Mouse (Mus musculus): ENCODE measurements around the gene Eif4enif1. TPM values are rescaled to one million over a fixed set of nuclear protein-coding genes. Genes with fewer than 3 reads are reported as not detected.
A peak's percentile ranks its signal among the peaks of the same experiment; 100 is the strongest.

Eif4enif1 gene
- total and polyA plus RNA-seq, 3 experiments, result 54.5 to 127 (median 60.8) TPM

- no peak overlapping the region for H3K9ac ChIP-seq (ENCODE audit: insufficient read depth, low read depth)
- H3K9me3 ChIP-seq (replicated peaks; ENCODE audit: low read length), result peaks cover 20% of the 10 kb centered on the region
- TF ChIP-seq USF2 (conservative IDR thresholded peaks at IDR 0.05; ENCODE audit: low read depth, low read length) (no peak), BHLHE40 (IDR thresholded peaks at IDR 0.05; ENCODE audit: low read depth, low read length) (peak; percentile 82), JUN (IDR thresholded peaks at IDR 0.05; ENCODE audit: insufficient read depth, low read depth, low read length) (no peak), MYC (IDR thresholded peaks at IDR 0.05; ENCODE audit: low read depth, low read length) (peak; percentile 59; the same call in 1 of the 2 replicates), PAX5 (IDR thresholded peaks at IDR 0.05; ENCODE audit: low read length) (no peak), CHD1 (IDR thresholded peaks at IDR 0.05; ENCODE audit: low read depth, low read length) (no peak), MAX (IDR thresholded peaks at IDR 0.05; ENCODE audit: low read length) (peak; percentile 30; the same call in 1 of the 2 replicates), TBP (conservative IDR thresholded peaks at IDR 0.05; ENCODE audit: low read depth, low read length) (no peak)
- peaks cover 5 to 22% of the 10 kb centered on the region in 2 experiments for H3K4me1 ChIP-seq (ENCODE audit: control insufficient read depth in 1 of 2, insufficient read depth in 2 of 2)
- no peak overlapping the region for H3K4me3 ChIP-seq (replicated peaks in 1 of 3; ENCODE audit: low read depth in 2 of 3, low read length in 2 of 3, poor library complexity in 1 of 3)
- peaks cover 8% of the 10 kb centered on the region for H3K79me2 ChIP-seq (replicated peaks; ENCODE audit: control insufficient read depth, extremely low read depth, insufficient read depth, poor library complexity, severe bottlenecking)
- no peaks in the 10 kb centered on the region for H3K36me3 ChIP-seq (replicated peaks in 1 of 2; ENCODE audit: control insufficient read depth in 1 of 2, insufficient read depth in 1 of 2, low read length in 1 of 2)
- no peaks in the 10 kb centered on the region for H3K27me3 ChIP-seq (replicated peaks)
- peak; percentile 32 for DNase-seq (ENCODE audit: extremely low read depth)
- H3K4me2 ChIP-seq (ENCODE audit: insufficient read depth, low read depth, poor library complexity, severe bottlenecking), result no peak overlapping the region
- in situ Hi-C loops (cut with MboI; ENCODE audit: low pct_ligation_motif_present, low pct_unique_long_range_greater_than_20kb, low sequenced_read_pairs), result no loop called here
- dilution Hi-C loops (cut with MboI; ENCODE audit: extremely low pct_ligation_motif_present, extremely low pct_unique_long_range_greater_than_20kb, low sequenced_read_pairs), result no loop called here
- H3K27ac ChIP-seq (ENCODE audit: insufficient read depth, low read depth), result no peak overlapping the region
Measured at GRCm38 (mm10) chr11:3285940-3286339, 83.7 kb downstream of the Eif4enif1 start.

DNA sequence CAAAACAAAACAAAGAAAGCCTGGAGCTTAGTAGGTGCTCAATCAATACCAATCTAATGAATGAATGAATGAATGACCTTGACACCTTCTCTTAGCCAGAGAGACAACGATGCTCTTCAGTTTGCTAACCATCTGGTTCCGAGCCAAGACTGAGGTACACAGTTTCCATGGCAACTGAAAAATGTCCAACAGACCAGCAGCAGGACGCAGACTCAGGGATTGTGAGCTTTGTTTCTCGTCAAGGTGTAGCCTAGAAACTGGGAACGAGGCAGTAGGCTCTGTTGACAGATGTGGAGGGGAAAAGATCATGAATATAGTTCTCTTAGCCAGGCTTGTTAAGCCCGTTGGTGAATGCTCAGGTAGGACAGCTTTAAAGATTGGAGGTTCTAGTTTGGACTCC is 84.9 kb downstream of the Eif4enif1 start:
- no peak overlapping the region for H3K27ac ChIP-seq (ENCODE audit: insufficient read depth, low read depth)
- TF ChIP-seq USF2 (conservative IDR thresholded peaks at IDR 0.05; ENCODE audit: low read depth, low read length), result no peak
- TF ChIP-seq POLR2AphosphoS2 (IDR thresholded peaks at IDR 0.05; ENCODE audit: low read depth, low read length), result no peak
- TF ChIP-seq HCFC1 (IDR thresholded peaks at IDR 0.05; ENCODE audit: low read depth, low read length), result no peak
- no peak for TF ChIP-seq CHD1 (IDR thresholded peaks at IDR 0.05; ENCODE audit: low read depth, low read length)
- no peak for TF ChIP-seq SIN3A (IDR thresholded peaks at IDR 0.05; ENCODE audit: low read length)
- TF ChIP-seq GABPA (IDR thresholded peaks at IDR 0.05; ENCODE audit: insufficient replicate concordance, low read depth, low read length), result no peak
- TF ChIP-seq POLR2A (IDR thresholded peaks at IDR 0.05; ENCODE audit: low read depth, low read length), result no peak
- no peak for TF ChIP-seq ZNF384 (IDR thresholded peaks at IDR 0.05; ENCODE audit: low read depth, low read length)
- no peak for TF ChIP-seq ZKSCAN1 (IDR thresholded peaks at IDR 0.05; ENCODE audit: borderline replicate concordance, low read depth, low read length)
- no peak for TF ChIP-seq MAX (IDR thresholded peaks at IDR 0.05; ENCODE audit: low read length)
- TF ChIP-seq USF1 (IDR thresholded peaks at IDR 0.05; ENCODE audit: low read depth, low read length), result no peak
- no peak for TF ChIP-seq UBTF (IDR thresholded peaks at IDR 0.05; ENCODE audit: low read depth, low read length)
- TF ChIP-seq EP300 (IDR thresholded peaks at IDR 0.05; ENCODE audit: low read length), result no peak
- TF ChIP-seq ZMIZ1 (IDR thresholded peaks at IDR 0.05; ENCODE audit: low read depth, low read length), result no peak
- no peak for TF ChIP-seq RAD21 (IDR thresholded peaks at IDR 0.05; ENCODE audit: low read depth, low read length)
- no peak for TF ChIP-seq CTCF (conservative IDR thresholded peaks at IDR 0.05 in 1 of 2, IDR thresholded peaks at IDR 0.05 in 1 of 2; ENCODE audit: low read depth in 2 of 2, low read length in 2 of 2)
- no peak for TF ChIP-seq MXI1 (IDR thresholded peaks at IDR 0.05; ENCODE audit: low read depth, low read length)
- no peak for TF ChIP-seq ETS1 (conservative IDR thresholded peaks at IDR 0.05; ENCODE audit: low read depth, low read length)
- no peak overlapping the region for H3K4me2 ChIP-seq (ENCODE audit: insufficient read depth, low read depth, poor library complexity, severe bottlenecking)
- no peaks in the 10 kb centered on the region for H3K36me3 ChIP-seq (replicated peaks in 1 of 2; ENCODE audit: control insufficient read depth in 1 of 2, insufficient read depth in 1 of 2, low read length in 1 of 2)
- peaks cover 20% of the 10 kb centered on the region for H3K79me2 ChIP-seq (replicated peaks; ENCODE audit: control insufficient read depth, extremely low read depth, insufficient read depth, poor library complexity, severe bottlenecking)
- H3K9me3 ChIP-seq (replicated peaks; ENCODE audit: low read length), result peaks cover 14% of the 10 kb centered on the region
- no peak overlapping the region for H3K9ac ChIP-seq (ENCODE audit: insufficient read depth, low read depth)
- no peak overlapping the region for H3K4me3 ChIP-seq (replicated peaks in 1 of 3; ENCODE audit: low read depth in 2 of 3, low read length in 2 of 3, poor library complexity in 1 of 3)
- in situ Hi-C loops (cut with MboI; ENCODE audit: low pct_ligation_motif_present, low pct_unique_long_range_greater_than_20kb, low sequenced_read_pairs), result no loop called here
- dilution Hi-C loops (cut with MboI; ENCODE audit: extremely low pct_ligation_motif_present, extremely low pct_unique_long_range_greater_than_20kb, low sequenced_read_pairs), result no loop called here
- no peak for DNase-seq (ENCODE audit: extremely low read depth)
- H3K27me3 ChIP-seq (replicated peaks), result no peaks in the 10 kb centered on the region
- H3K4me1 ChIP-seq (ENCODE audit: control insufficient read depth in 1 of 2, insufficient read depth in 2 of 2), result peaks cover 5 to 22% of the 10 kb centered on the region in 2 experiments

Measured in CH12.LX (cell line).